In the genomic region with DNA sequence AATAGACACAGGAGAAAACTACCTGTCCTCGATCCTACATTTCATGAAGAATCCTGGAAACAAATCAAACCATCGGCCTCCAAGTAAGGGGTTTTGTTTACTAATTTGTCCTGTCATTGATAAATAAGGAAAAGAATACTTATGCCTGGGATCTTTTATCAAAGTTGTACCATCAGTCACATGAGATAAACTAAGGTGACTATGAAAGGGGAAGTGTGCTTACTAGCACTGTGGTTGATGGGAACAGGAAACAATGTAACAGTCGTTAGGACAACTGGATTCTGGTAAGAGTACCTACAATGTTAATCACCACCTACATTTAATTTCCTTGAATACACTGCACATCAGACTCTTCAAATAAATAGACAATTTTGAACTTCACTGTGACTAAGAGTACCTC, we compare ENCODE assay signal across 27 mouse cellular contexts. TPM values are rescaled to one million over a fixed set of nuclear protein-coding genes. Genes with fewer than 3 reads are reported as not detected.
"Had no signal": no experiment of that assay in that cellular context is flagged by ENCODE, and none has a peak within 500 bp of the region (broad histone marks: within the 10 kb centered on the region; RNA-seq: fewer than 3 reads in every experiment).

No protein-coding gene starts in this region.

- H3K4me1 ChIP-seq: kidney, embryonic 15.5 days; limb, embryonic 10.5 days; limb, embryonic 13.5 days; liver, embryonic 12.5 days; liver, embryonic 15.5 days; lung, embryonic 15.5 days; megakaryocyte, embryonic 14.5 days; midbrain, embryonic 10.5 days; midbrain, embryonic 13.5 days; neural tube, embryonic 13.5 days had no signal

- H3K9me3 ChIP-seq: kidney, embryonic 15.5 days; limb, embryonic 10.5 days; limb, embryonic 13.5 days; liver, embryonic 12.5 days; liver, embryonic 15.5 days; lung, embryonic 15.5 days; megakaryocyte, embryonic 14.5 days; neural tube, embryonic 13.5 days had no signal

- H3K36me3 ChIP-seq: limb, embryonic 13.5 days had no signal

- H3K27me3 ChIP-seq: kidney, embryonic 15.5 days; limb, embryonic 13.5 days; liver, embryonic 12.5 days; liver, embryonic 15.5 days; lung, embryonic 15.5 days; megakaryocyte, embryonic 14.5 days; midbrain, embryonic 13.5 days; neural tube, embryonic 13.5 days had no signal

- H3K9ac ChIP-seq: kidney, embryonic 15.5 days; limb, embryonic 13.5 days; liver, embryonic 12.5 days; liver, embryonic 15.5 days; lung, embryonic 15.5 days; midbrain, embryonic 13.5 days; neural tube, embryonic 13.5 days had no signal

- H3K4me2 ChIP-seq: kidney, embryonic 15.5 days; limb, embryonic 13.5 days; liver, embryonic 12.5 days; liver, embryonic 15.5 days; lung, embryonic 15.5 days; midbrain, embryonic 13.5 days; neural tube, embryonic 13.5 days had no signal

- ATAC-seq: liver, embryonic 12.5 days; midbrain, embryonic 13.5 days; midbrain, embryonic 16.5 days had no signal

- H3K4me3 ChIP-seq: kidney, embryonic 15.5 days; limb, embryonic 10.5 days; limb, embryonic 13.5 days; liver, embryonic 12.5 days; liver, embryonic 15.5 days; lung, embryonic 15.5 days; megakaryocyte, embryonic 14.5 days; midbrain, embryonic 10.5 days; midbrain, embryonic 13.5 days; myocyte; neural tube, embryonic 13.5 days had no signal

- H3K27ac ChIP-seq: kidney, embryonic 15.5 days; limb, embryonic 10.5 days; limb, embryonic 13.5 days; liver, embryonic 12.5 days; liver, embryonic 15.5 days; lung, embryonic 15.5 days; midbrain, embryonic 10.5 days; midbrain, embryonic 13.5 days; neural tube, embryonic 13.5 days; stomach, postnatal 0 days had no signal

- DNase-seq: kidney, adult 2 months; kidney, postnatal 10 days; kidney, postnatal 36 days; layer of hippocampus, postnatal 36 days; liver; lung, adult 18-20 months; lung, postnatal 10 days; lung, postnatal 4 days; retina, postnatal 1 day; thymus, adult 2 months; thymus, postnatal 14 days; thymus, postnatal 4 days had no signal

RNA-seq across cellular contexts. Expression of a gene that starts 15.2 kb away (rescaled TPM):
- total RNA-seq: monocyte, adult 5-6 weeks had no signal
- polyA plus RNA-seq: limb, embryonic 10.5 days; myocyte; small intestine, adult 2 months had no signal
